Mouse (Mus musculus): Measurements from ENCODE around the gene Zfc3h1.

DNA sequence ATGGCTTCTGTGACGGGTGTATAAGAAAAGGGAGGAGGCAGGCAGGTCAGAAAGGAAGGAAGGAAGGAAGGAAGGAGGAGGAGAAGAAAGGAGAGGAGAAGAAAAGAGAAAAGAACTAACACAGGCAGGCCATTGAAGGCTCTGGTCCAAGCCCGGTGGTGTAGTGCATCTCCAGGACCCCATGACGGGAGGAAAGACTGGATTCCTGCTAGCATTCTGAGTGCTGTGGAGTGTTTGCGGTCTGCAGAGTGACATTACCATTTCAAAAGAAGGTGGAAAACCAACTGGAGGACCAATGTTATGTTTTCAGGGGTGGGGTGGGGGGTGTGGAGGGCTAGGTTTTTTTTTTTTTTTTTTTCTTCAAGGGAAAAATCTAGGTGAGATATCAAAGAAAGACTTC, 37.2 kb downstream of the Zfc3h1 start:
- TF ChIP-seq CTCF (IDR thresholded peaks at IDR 0.05; ENCODE audit: extremely low read depth, insufficient read depth, insufficient read length, insufficient replicate concordance): no peak
- no peak for TF ChIP-seq POLR2A (IDR thresholded peaks at IDR 0.05; ENCODE audit: low read depth, low read length)

Data from spleen, adult 2 months (tissue).